Mouse (Mus musculus): ENCODE measurements around the gene Aloxe3.

- 0 out of 2 replicates have a peak, but pooled peaks have one; percentile 31 for TF ChIP-seq POLR2A (IDR thresholded peaks at IDR 0.05; ENCODE audit: borderline replicate concordance, control insufficient read depth, low read depth, low read length)
- no peak for TF ChIP-seq CTCF (IDR thresholded peaks at IDR 0.05; ENCODE audit: control insufficient read depth, insufficient read depth, low read length)
Measured at GRCm38 (mm10) chr11:69110319-69111046, 15.2 kb upstream of the Aloxe3 start.

Measured in bone marrow, adult 2 months (tissue).